Mouse (Mus musculus): ENCODE measurements around the gene Il33.

DNA sequence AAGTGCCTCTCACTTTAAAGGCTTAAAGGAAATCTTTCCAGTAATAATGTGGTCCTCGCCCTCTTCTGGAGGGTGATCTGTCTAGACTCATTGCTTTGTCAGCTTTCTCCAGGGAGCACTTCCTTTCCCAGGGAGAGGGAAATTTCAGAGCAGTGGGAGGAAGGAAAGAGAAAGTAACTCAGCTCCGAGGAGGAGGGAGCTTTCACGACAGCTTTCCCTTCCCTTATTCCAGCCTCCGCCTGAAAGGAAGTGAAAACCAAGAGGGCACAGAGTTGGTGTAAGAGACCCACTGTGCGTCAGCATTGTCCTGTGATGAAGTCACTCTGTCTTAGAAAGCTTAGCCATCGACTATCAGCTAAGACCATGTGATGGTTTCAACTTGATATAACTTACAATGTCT is 15.3 kb downstream of the Il33 start:
- TF ChIP-seq CTCF (IDR thresholded peaks at IDR 0.05; ENCODE audit: low read depth) (no peak), EP300 (IDR thresholded peaks at IDR 0.05; ENCODE audit: low read depth) (no peak)
